Mouse (Mus musculus) layer of hippocampus, postnatal 14 days (tissue): ENCODE measurements around the gene Ebf4. TPM values are rescaled to one million over a fixed set of nuclear protein-coding genes. Genes with fewer than 3 reads are reported as not detected.
A peak's percentile ranks its signal among the peaks of the same experiment; 100 is the strongest.
"Not testable (repeated sequence)": the region's sequence is repeated elsewhere in the genome, so short reads cannot be mapped to it uniquely, and the experiment has no call there.

Experiments
- DNase-seq, 2 experiments: peaks; one replicate each; pipeline ENCODE4 v3.0.0; 2021 to 2022; ENCODE audit warnings: low spot score in 2 of 2, mixed read lengths in 1 of 2
- total RNA-seq, 2 experiments: library from RNA; stranded (reverse); gene quantifications; 2 replicates each; pipeline ENCODE4 v1.2.3; 2021

Ebf4 gene
- total RNA-seq, 2 experiments from 2014 or later, result 12.5 to 13.1 TPM

DNA sequence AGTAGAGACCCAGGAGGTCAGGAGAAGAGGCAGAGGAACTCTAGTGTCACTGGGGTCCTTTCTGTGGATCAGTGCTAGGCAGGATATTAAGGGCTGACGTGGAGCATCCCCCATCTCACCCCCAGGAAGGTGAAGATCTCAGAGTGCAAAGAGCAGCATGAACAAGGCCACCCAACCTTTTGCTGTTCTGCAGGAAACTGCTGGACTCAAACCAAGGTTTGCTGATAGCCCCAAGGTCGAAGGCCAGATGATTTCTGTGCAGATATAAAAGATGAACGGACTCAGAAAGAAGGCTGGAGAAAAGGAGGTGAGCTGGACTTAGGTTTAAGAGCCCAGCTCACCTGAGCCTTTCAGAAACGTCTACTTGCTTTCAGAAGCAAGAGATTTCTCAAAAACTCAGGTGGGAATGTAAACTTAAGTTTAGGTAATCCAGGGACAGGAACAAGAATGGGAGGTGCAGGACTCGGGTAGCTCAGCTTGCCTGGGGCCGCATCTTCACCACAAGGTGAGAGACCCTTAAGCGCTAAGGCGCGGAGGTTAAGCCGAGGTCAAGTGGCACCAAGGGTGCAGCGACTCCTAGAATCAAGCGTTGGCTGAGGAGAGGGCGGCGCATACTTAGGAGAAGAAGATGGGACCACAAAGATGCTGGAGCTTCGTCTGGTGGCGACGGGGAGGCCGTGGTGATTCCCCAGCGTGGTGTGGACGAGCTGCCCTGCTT lies 592 bp upstream of the Ebf4 start:
- DNase-seq, result peak in 1 of 2 experiments; percentile 27

DNA sequence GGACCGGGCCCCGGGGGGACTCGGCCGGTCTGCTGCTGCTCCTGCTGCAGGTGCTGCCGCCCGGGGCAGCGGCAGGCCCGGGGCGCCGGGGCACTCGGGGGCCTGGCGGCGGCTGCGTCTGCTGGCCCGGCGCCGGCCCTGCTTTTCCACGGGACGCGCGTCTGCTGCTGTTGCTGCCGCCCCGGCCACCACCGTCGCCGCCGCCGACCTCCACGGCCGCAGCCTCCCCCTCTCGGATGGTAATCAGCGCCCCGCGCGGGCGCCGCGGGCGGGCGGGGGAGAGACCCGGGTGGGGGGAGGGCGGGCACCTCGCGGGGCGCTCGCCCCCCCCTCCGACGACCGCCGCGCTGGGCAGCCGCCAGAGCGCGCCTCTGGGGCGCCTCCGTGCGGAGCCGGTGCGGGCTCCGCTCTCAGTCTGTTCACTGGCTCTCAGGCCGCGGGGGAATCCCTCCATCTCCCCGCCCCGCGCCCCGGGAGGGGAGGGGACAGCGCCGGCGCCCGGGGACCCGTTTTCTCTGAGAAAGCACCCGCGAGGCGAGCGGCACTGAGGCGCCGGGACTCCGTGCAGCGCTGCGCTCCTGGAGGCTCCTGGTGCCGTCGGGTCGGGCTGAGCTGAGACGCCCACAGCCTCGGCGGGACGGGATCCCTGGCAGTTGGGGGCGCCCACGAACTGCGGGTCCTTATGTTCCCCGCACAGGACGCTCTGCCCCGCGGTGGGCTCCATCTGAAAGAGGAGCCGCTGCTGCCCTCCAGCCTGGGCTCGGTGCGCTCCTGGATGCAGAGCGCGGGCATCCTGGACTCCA lies 563 bp downstream of the Ebf4 start:
- DNase-seq, result peak; percentile 63 to 66

DNA sequence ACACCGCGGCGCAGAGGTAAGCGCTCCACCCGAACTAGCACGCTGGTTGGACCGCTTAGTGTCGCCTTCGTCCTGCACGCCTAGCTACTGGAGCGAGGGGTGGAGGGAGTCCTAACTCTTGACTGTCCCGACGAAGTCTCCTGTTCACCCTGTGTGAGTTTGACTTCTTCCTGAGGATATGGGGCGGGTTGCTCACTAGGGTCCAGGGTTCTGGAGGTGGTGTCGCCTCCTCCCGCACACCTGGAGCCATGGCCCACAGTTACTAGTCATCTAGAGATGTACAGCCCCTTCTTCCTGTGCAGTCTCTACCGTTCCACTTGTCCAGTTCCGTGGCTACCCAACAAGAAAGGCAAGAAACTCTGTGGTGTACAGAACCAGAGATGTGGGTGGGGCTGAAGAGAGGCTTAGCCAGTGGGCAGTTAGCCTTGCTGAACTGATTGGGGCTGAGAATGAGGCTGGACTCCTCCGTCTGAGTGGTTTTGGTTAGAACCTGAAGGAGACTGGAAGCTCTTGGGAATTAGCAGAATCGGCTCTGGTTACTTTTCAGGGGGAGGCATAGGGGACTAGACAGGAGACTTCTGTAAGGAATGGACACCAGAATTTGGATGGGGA lies 1.3 kb downstream of the Ebf4 start:
- DNase-seq, result no peak

DNA sequence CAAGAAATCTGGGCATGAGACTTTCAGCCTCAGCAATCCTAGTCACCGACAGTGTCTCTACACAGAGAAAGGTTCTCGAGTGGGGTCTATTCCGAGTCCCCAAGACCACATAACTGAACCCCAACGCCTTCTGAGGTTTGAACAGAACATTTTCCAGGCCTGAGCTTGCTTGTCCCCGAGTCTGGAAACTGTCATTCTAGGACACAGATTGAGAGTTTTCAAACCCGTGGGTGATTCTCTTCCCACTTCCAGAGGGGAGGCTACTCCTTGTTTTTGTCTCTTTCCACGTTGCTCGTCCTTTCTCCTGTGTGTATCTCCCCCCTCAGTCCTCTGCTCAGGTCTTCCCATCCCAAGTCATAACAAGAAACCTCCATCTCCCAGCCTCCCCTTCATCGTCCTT lies 2.6 kb downstream of the Ebf4 start:
- no peak for DNase-seq

DNA sequence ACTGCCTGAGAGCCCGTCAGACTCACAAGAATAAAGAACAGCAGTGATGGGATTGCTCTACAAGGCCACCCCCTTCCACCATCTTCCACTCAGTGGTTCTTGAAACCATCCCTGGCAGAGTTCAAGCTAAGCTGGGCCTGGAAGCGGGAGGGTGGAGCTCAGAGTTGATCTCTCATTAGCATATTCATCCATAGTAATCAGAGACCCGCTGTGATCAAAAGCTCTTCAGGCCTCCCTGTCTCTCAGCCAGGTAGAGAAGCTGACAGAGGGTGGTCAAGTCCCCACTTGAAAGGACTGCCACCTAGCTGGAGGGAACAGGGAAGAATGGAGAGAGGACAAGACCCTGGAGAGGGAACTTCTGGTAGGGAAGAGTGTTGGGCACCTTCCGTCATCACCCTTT lies 8.0 kb downstream of the Ebf4 start:
- no peak for DNase-seq

DNA sequence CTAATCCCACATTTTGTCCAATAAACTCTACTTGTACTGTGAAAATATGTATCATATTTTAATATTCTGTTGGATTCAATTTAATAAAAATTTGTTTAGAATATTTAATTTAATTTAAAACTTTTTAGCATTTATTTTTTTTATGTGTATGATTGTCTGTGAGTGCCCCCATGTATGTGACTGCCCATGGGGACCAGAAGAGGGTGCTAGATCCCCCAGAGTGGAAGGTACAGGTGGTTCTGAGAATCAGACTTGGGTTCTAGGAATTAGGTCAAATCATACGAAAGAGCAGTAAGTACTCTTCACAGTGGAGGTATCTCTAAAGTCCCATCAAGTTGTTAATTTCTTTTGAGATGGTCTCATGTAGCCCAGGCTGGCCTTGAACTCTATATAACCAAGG lies 32.1 kb downstream of the Ebf4 start:
- DNase-seq, result no peak

DNA sequence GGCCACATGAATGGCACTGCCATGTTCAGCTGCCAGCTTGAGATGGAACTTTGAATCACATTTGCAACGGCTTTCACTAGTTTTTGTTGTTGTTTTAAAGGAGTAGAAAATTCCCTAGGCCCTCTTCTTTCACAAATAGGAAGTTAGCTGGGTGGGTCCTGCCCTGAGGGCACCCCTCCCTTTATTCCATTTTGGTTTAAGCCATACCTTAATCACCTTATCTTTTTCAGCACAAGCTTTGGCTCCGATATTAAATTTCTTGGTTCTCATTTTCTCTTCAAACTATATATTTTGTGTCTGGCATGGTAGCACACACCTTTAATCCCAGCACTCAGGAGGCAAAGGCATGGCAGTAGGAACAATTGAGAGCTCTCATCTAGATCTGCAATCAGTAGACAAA lies 34.5 kb downstream of the Ebf4 start:
- no peak for DNase-seq

DNA sequence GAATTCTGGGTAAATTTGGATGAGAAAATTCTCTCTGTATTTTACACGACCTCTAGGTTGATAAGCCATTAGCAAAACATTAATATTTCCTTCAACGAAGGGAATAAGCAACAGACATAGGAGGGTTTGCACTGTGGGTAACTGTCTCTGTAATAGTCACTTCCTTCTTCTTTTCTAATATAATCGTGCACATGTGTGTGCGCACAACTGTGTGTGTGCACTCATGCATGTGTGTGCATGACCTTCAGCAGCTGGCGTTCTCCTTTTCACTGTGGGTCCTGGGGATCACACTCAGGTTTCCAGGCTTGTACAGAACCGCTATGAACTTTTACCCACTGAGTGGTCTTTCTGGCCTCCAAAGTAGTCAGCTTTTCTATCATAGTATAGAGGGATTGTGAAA lies 40.1 kb downstream of the Ebf4 start:
- DNase-seq, result no peak

DNA sequence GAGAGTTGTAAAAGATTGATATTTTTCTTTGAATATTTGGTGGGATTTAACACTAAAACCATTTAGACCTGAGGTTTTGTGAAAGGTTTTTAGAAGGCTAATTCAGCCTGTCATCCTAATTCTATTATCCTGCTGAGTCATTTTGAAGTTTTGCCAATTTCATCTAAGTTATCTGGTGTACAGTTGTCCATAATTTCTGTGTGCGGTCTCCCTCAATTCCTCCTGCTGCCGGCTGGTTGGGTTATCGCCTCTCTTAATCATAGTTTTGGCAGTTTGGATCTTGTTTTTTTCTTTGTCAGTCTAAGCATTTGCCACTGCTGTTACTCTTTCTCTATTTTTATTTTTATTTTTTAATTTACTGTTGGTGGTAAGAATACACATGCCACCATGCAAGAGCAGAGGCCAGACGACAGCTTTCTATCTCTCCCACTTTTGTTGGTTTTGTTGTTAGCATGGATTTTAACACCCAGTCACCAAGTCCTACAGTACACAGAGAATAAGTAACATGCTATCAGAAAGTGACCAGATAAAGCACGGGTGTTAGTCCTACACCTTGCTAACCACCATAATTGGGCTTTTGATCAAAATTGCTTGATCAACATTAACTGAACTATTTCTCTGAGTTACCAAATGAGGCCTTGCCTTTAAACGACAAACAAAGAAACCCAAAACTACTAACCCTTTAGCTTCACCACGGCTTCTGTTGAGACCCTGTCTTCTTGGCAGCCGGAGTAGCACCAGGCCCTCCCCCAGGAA lies 45.7 kb downstream of the Ebf4 start:
- DNase-seq, result no peak

DNA sequence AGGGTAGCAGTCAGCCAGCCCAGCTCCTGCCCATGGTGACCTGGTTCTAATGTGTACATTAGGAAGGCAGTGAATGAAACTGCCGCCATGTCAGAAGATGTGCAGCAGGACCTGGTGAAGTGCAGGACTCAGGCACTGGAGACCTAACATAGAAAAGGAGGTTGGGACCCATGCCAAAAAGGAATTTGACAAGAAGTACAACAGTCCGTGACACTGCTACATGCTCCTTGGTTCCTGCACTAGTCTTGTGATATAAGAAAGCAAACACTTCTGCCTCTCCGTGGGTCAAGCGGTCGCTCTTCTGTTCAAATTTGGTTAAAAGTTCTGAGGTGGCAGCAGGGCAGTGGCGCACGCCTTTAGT lies 46.2 kb downstream of the Ebf4 start:
- DNase-seq, result no peak

DNA sequence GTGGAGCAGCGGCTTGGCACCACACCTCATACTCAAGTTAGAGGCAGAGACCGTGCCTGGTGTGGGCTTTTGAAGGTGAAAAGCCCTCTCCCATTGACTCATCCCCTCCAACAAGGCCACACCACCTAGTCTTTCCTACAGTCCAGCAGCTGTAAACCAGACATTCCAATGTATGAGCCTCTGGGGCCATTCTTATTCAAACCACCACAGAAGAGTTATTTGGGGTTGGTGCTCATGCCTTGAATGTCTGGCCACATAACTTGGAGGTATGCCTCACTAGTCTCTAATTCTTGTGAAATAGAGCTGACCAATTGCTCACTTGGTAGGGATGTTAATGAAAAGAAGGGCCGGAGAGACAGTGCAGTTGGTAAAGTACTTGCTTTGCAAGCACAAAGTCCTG lies 55.4 kb downstream of the Ebf4 start:
- no peak for DNase-seq

DNA sequence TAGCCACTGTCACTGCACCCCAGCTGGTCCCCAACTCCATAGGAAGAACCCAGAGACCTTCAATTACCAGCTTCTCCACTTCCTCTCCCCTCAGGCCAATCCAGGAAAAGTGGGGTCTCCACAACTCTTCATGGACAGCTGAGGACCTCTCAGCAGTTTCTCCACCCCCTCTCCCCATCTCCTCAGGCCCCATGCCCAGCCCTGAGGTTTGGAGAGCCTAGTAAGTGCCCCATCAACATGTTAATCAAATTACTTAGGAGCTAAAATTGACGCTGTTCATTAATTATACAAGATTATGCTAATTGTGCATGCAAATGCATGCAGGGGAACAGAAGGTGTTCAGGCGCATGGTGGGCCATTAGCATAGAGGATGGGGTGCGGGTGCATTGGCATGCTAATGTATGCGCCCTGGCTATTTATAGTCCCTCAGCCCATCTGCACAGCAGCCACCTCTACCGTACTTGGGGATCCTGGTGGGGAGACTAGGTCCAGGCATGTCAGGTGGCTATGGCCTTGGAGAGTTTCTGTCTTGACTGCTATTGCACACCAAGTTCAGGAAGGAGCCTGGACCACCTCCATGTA lies 56.9 kb downstream of the Ebf4 start:
- peak in 1 of 2 experiments; percentile 41 for DNase-seq

DNA sequence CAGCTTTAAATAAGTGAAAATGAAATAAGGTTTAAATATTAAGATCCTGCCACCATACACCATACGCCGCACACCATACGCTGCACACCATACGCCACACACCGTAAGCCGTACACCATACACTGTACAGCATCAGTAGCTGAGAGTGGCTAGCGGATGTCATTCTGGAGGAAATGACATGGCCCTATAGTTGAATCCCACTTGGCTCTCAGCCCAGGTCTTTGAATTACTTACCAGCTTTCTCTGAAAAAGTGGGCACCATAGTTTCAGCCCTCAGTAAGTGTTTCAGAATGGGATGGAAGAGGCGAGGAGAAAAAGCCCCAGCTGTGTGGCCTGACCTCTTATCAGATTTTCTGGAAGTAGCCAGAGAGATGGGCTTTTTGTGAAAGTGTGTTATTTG lies 58.4 kb downstream of the Ebf4 start:
- no peak for DNase-seq

DNA sequence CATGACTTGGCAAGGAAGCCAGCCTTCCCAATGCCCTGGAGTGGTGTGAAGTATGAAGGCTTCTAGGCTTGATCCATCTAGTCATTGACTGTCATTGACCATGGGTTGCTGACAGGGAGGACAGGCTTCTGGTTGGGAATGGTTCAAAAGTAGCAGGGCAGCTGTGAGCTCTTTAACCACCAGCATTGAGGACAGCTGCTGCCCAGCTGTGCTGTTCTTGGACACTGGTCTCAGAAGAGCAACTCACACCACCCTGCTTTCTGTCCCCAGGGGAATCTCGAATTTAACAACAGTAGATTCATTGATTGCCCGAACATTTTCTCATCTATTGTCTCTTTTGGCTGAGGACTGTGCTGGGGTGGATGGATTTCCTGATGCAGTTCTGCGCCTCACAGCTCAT lies 58.9 kb downstream of the Ebf4 start:
- DNase-seq, result no peak

DNA sequence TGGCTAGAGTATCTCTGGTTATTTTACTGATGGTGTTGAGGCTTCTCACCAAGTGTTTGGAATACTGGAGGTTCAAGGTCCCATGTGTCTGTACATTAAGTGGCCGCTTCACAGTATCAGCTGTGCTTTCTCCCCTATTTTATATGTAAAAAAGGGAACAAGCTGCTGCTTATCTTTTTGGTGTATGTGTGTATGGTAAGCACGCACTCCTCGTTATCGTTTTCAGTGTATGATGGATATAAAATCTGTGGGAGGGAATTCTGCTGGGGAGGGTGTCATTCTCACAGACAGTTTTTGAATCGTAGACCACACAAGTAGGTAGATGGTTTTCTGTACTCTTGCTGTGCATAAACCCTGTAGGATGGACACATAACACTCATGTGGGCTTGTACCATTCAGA lies 62.6 kb downstream of the Ebf4 start:
- no peak for DNase-seq

DNA sequence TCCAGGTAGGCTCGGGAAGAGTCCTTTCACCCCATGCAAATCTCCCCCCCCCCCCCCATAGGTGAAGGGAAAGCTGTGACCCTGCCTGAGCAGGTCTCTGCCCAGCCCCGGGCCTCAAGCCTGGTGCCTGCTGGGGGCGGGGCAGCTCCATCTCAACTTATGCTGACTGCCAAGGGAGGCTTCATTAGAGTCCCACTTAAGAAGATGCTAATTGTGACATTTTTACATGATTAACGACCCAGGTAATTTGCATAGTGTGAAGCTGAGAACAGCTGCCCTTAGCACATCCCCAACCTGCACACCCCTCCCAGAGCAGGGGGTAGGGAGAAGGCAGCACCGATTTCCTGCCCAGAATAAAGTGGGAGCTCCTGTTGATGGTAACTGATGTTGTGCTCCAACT lies 63.9 kb downstream of the Ebf4 start:
- DNase-seq, result no peak

DNA sequence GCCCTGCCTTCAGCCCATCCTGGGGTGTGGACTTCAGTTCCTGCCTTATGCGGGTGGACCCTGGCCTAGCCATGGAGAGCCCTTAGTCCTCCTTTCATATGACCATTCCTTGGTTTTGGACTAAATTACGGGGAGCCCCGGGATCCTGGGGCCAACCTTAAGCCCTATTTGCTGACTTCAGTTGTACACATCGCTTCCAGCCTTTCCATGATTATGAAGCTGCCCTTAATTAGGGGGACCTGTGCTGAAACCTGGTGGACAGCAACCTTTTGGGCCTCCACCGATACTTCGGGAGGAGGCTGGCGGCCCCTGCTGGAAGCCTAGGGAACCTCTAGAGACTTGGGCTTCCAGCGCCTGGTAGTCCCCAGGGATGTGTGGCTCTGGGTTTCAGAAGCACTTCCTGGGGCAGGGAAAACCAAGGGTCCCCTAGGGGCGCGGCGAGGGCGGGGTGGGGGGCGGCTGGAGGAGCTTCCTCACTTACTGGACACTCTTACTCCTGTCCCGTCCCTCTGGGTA lies 67.6 kb downstream of the Ebf4 start:
- peak; percentile 37 to 41 for DNase-seq

DNA sequence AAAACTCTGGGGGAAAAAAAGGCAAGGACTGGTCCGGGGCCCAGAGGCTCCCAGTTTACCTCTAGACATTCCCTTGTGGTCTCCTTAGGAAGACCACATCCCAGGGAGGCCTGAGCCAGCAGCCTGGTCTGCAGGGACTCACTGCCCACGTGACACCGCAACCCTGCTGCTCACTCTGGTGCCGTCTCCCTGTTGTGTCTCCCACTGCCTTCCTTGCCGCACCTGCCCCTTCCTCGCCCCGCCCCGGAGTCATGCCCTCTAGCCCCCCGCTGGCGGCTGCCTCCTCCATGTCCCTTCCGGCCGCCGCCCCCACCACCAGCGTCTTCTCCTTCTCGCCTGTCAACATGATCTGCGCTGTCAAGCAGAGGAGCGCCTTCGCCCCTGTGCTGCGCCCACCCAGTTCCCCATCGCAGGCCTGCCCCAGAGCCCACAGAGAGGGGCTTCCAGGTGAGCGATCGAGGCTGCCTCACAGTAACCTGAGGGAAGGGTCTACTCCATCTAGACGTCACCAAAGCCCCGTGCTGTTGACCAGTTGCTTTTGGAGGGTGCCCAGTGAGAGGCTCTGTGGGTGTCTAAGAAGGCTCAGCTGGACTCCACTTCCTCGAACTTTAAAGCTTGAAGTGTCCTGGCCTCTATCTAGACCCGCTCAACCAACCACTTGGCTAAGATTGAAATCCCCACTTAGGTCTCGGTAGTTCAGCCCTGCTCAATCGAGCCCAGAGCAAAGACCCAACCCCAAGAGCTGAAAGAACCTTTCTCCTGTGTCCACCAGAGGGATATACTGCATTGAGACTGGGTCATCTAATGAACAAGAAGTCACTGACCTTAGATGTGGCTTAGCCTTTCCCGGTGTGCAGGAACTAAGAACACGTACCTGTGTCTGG lies 70.5 kb downstream of the Ebf4 start:
- no peak for DNase-seq

DNA sequence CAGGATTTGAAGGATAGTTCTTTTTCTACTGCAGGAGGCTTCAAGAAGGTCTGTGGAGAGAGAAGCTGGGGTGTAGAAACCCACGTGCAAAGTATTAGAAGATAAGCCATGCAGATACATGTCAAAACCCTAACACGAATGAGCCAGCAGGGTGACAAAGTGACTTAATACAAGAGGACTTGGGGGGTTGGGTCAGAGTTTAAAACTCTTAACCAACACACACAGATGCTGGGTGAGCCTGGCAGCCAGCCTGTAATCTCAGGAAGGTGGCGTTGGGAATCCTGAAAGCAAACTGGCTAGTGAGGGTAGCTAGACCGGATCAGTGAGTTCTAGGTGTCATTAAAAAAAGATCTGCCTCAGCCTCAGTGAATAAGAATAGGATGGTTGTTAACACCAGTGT lies 72.4 kb downstream of the Ebf4 start:
- DNase-seq, result no peak

DNA sequence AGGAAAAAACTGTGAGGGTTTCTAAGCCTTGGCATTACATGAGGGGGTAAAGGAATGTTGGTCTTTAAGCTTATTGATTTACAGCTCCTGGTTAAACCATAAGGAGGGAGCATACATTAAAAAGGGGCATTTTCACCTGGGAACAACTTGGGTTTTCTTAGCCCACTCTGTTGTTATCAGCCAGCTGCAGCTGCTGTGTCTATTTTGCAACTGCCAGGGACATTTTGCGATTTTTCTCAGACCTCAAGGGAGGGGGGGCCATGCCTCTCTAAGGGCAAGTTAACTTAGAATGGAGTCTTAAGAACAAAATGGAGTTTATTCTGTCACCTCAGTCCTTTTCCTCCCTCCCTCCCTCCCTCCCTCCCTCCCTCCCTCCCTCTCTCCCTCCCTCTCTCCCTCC lies 78.1 kb downstream of the Ebf4 start:
- DNase-seq, result not testable (repeated sequence)
